Mouse (Mus musculus): ENCODE data around the gene Tsc1.
A peak's percentile ranks its signal among the peaks of the same experiment; 100 is the strongest.

Tsc1 gene

GRCm38 (mm10) chr2:28737112-28737511, 96.1 kb downstream of the Tsc1 start:
- peak; percentile 96 for DNase-seq

- DNase-seq: no peak
These were observed 99.1 kb downstream of the Tsc1 start for GRCm38 (mm10) chr2:28740159-28740558.
